Mouse (Mus musculus) inflammation-experienced regulatory T-cells, adult 16 weeks (primary cell): ENCODE data around the gene Nup54. TPM values are rescaled to one million over a fixed set of nuclear protein-coding genes. Genes with fewer than 3 reads are reported as not detected.

Experiments
- polyA plus RNA-seq: library from polyadenylated mRNA; unstranded; fragments of 100-300 nt; shearing (Covaris generic); gene quantifications from one replicate; pipeline ENCODE4 v1.2.1, GENCODE M21; 2017

The Nup54 gene
- polyA plus RNA-seq, result 50.3 TPM

GRCm38 (mm10) chr5:92435025-92435584, at the start of gene Nup54:
Nup54 (minus strand) TSS chr5:92435219.

Other genes with a start within 250 kb of the Nup54 start
- not detected for gene U90926, start 219.8 kb downstream of the Nup54 start, polyA plus RNA-seq
- gene Ppef2, start 178.9 kb downstream of the Nup54 start, polyA plus RNA-seq, result 0.27 TPM
- 15.3 TPM for gene Naaa, start 157.0 kb downstream of the Nup54 start, polyA plus RNA-seq
- gene Sdad1, start 124.7 kb downstream of the Nup54 start, polyA plus RNA-seq, result 56.1 TPM
- 0.27 TPM for gene Cxcl9, start 107.1 kb downstream of the Nup54 start, polyA plus RNA-seq
- 8.5 TPM for gene Art3, start 103.4 kb downstream of the Nup54 start, polyA plus RNA-seq
- gene Cxcl10, start 86.3 kb downstream of the Nup54 start, polyA plus RNA-seq, result 27.8 TPM
- gene Scarb2, start 71.6 kb upstream of the Nup54 start, polyA plus RNA-seq, result 18.8 TPM
- not detected for gene Fam47e, start 119.8 kb upstream of the Nup54 start, polyA plus RNA-seq
- 0.38 TPM for gene Stbd1, start 167.8 kb upstream of the Nup54 start, polyA plus RNA-seq
- gene Ccdc158, start 240.1 kb upstream of the Nup54 start, polyA plus RNA-seq, result not detected
- not detected for gene Shroom3, start 248.2 kb upstream of the Nup54 start, polyA plus RNA-seq